Mouse (Mus musculus) midbrain, embryonic 11.5 days (tissue): ENCODE data around the gene Mpz. TPM values are rescaled to one million over a fixed set of nuclear protein-coding genes. Genes with fewer than 3 reads are reported as not detected.
A peak's percentile ranks its signal among the peaks of the same experiment; 100 is the strongest.

Source experiments
- ATAC-seq: fragments of 200-750 bp; cut with Nextera tagmentation; 2 replicates; pipeline ENCODE4 v1.8.0; 2017; ENCODE audit warnings: moderate TSS enrichment, moderate library complexity; ENCODE audit not compliant: low FRiP score
- DNase-seq: peaks from one replicate; pipeline ENCODE4 v3.0.0; 2015; ENCODE audit warnings: low spot score; ENCODE audit errors: missing footprints
- H3K27ac ChIP-seq: fragments of 300-500 bp; sonication (generic); 2 replicates; pipeline ENCODE4 v1.5.1; 2014; ENCODE audit warnings: low read depth, low read length
- H3K27me3 ChIP-seq: fragments of 300-500 bp; sonication (generic); 2 replicates; pipeline ENCODE4 v1.6.1; 2014; ENCODE audit warnings: mild to moderate bottlenecking, low read length, moderate library complexity, mixed read lengths; ENCODE audit not compliant: control insufficient read depth, insufficient read depth
- H3K36me3 ChIP-seq: fragments of 300-500 bp; sonication (generic); 2 replicates; pipeline ENCODE4 v1.6.1; 2014; ENCODE audit warnings: mild to moderate bottlenecking, low read length, moderate library complexity, mixed read lengths; ENCODE audit not compliant: control insufficient read depth, insufficient read depth
- H3K4me1 ChIP-seq: fragments of 300-500 bp; sonication (generic); 2 replicates; pipeline ENCODE4 v1.6.1; 2014; ENCODE audit warnings: low read length; ENCODE audit not compliant: control insufficient read depth, insufficient read depth
- H3K4me2 ChIP-seq: fragments of 300-500 bp; sonication (generic); 2 replicates; pipeline ENCODE4 v1.6.1; 2014; ENCODE audit warnings: mild to moderate bottlenecking, moderate library complexity
- H3K4me3 ChIP-seq: fragments of 300-500 bp; sonication (generic); 2 replicates; pipeline ENCODE4 v1.5.1; 2014; ENCODE audit warnings: low read depth, low read length
- H3K9ac ChIP-seq: fragments of 300-500 bp; sonication (generic); 2 replicates; pipeline ENCODE4 v1.6.1; 2014; ENCODE audit warnings: low read length
- H3K9me3 ChIP-seq: fragments of 300-500 bp; sonication (generic); 2 replicates; pipeline ENCODE4 v1.6.1; 2016; ENCODE audit warnings: low read length; ENCODE audit not compliant: control insufficient read depth
- WGBS: fragments of 180-500 bp; shearing (Covaris S2); extraction: QIAGEN DNeasy Blood & Tissue Kit; methylation state at CpG from one replicate; pipeline ENCODE4 v1.1.7; 2014; 5-methylcytosine and 5-hydroxymethylcytosine counted together
- polyA plus RNA-seq: library from polyadenylated mRNA; unstranded; fragments of >200 nt; fragmentation: Nextera tagmentation; extraction: Ambion mirVana; gene quantifications from 2 replicates; pipeline ENCODE4 v1.2.1, GENCODE M21; 2014

The Mpz gene
- polyA plus RNA-seq, 1 experiment from 2014 or later, result 0.12 TPM

- H3K27me3 ChIP-seq, result peaks cover 3% of the 10 kb centered on the region; the same call in 1 of the 2 replicates
- H3K4me1 ChIP-seq, result peaks cover 31% of the 10 kb centered on the region
- H3K4me3 ChIP-seq, result no peak overlapping the region
- H3K4me2 ChIP-seq, result no peak overlapping the region
- H3K27ac ChIP-seq, result peak overlapping the region; percentile 18; the same call in 1 of the 2 replicates
- WGBS, result 16% methylated on average over 14 of the region's 14 CpGs
- H3K9ac ChIP-seq, result no peak overlapping the region
- peak; percentile 89 for DNase-seq
- ATAC-seq, result peak; percentile 14; the same call in 1 of the 2 replicates
- H3K9me3 ChIP-seq, result no peaks in the 10 kb centered on the region
- no peaks in the 10 kb centered on the region for H3K36me3 ChIP-seq
Measured at GRCm38 (mm10) chr1:171189476-171190114, 39.1 kb downstream of the Mpz start.

GRCm38 (mm10) chr1:171190832-171191231 is 40.3 kb downstream of the Mpz start:
- DNase-seq (peak; percentile 59), ATAC-seq (no peak)
- Histone ChIP-seq H3K27me3 (peaks cover 13% of the 10 kb centered on the region; the same call in 1 of the 2 replicates), H3K4me2 (no peak overlapping the region), H3K4me3 (no peak overlapping the region), H3K9me3 (no peaks in the 10 kb centered on the region), H3K9ac (no peak overlapping the region), H3K4me1 (peaks cover 31% of the 10 kb centered on the region), H3K27ac (no peak overlapping the region), H3K36me3 (no peaks in the 10 kb centered on the region)
- 91% methylated on average over 9 of the region's 9 CpGs for WGBS

GRCm38 (mm10) chr1:171192283-171192682 is 41.8 kb downstream of the Mpz start:
- WGBS, result 40% methylated on average over 10 of the region's 10 CpGs
- ATAC-seq (no peak), DNase-seq (peak; percentile 82)
- H3K4me2 ChIP-seq, result no peak overlapping the region
- no peak overlapping the region for H3K9ac ChIP-seq
- H3K36me3 ChIP-seq, result no peaks in the 10 kb centered on the region
- no peaks in the 10 kb centered on the region for H3K9me3 ChIP-seq
- no peak overlapping the region for H3K27ac ChIP-seq
- H3K4me3 ChIP-seq, result no peak overlapping the region
- H3K4me1 ChIP-seq, result peaks cover 33% of the 10 kb centered on the region
- peaks cover 17% of the 10 kb centered on the region; the same call in 1 of the 2 replicates for H3K27me3 ChIP-seq

- H3K9ac ChIP-seq, result peak overlapping the region; percentile 47; the same call in 1 of the 2 replicates
- peak overlapping the region; percentile 37 for H3K4me2 ChIP-seq
- H3K9me3 ChIP-seq, result no peaks in the 10 kb centered on the region
- H3K36me3 ChIP-seq, result no peaks in the 10 kb centered on the region
- H3K4me1 ChIP-seq, result peaks cover 32% of the 10 kb centered on the region
- peak overlapping the region; percentile 55; the same call in 1 of the 2 replicates for H3K27ac ChIP-seq
- ATAC-seq (peak; percentile 53), DNase-seq (peak; percentile 95)
- 4% methylated on average over 18 of the region's 18 CpGs for WGBS
- H3K27me3 ChIP-seq, result peaks cover 17% of the 10 kb centered on the region; the same call in 1 of the 2 replicates
- H3K4me3 ChIP-seq, result peak overlapping the region; percentile 2; the same call in 1 of the 2 replicates
Measured at GRCm38 (mm10) chr1:171193093-171193840, 42.8 kb downstream of the Mpz start.

- no peak overlapping the region for H3K4me3 ChIP-seq
- H3K4me2 ChIP-seq, result peak overlapping the region; percentile 37
- H3K4me1 ChIP-seq, result peaks cover 24% of the 10 kb centered on the region
- peak overlapping the region; percentile 55; the same call in 1 of the 2 replicates for H3K27ac ChIP-seq
- 22% methylated on average over 11 of the region's 11 CpGs for WGBS
- no peak overlapping the region; the same call in 1 of the 2 replicates for H3K9ac ChIP-seq
- H3K36me3 ChIP-seq, result no peaks in the 10 kb centered on the region
- peaks cover 17% of the 10 kb centered on the region; the same call in 1 of the 2 replicates for H3K27me3 ChIP-seq
- no peak for ATAC-seq
- DNase-seq, result peak; percentile 94
- H3K9me3 ChIP-seq, result no peaks in the 10 kb centered on the region
Measured at GRCm38 (mm10) chr1:171193911-171194830, 43.7 kb downstream of the Mpz start.

- DNase-seq (no peak), ATAC-seq (peak; percentile 23; the same call in 1 of the 2 replicates)
- WGBS, result 3% methylated on average over 20 of the region's 20 CpGs
- Histone ChIP-seq H3K27me3 (peaks cover 17% of the 10 kb centered on the region; the same call in 1 of the 2 replicates), H3K36me3 (no peaks in the 10 kb centered on the region), H3K27ac (no peak overlapping the region), H3K9ac (peak overlapping the region; percentile 68), H3K4me2 (peak overlapping the region; percentile 98), H3K4me3 (peak overlapping the region; percentile 64), H3K9me3 (no peaks in the 10 kb centered on the region), H3K4me1 (peaks cover 18% of the 10 kb centered on the region)
Measured at GRCm38 (mm10) chr1:171195046-171195822, 44.7 kb downstream of the Mpz start.

- peak within 1 kb of the TSS; percentile 68 for H3K9ac ChIP-seq
- H3K4me3 ChIP-seq, result peak within 1 kb of the TSS; percentile 64
- no peaks in the 10 kb centered on the region for H3K36me3 ChIP-seq
- WGBS, result under 1% methylated on average over 33 of the region's 33 CpGs
- peaks cover 17% of the 10 kb centered on the region; the same call in 1 of the 2 replicates for H3K27me3 ChIP-seq
- ATAC-seq (peak; percentile 82), DNase-seq (peak; percentile 95)
- peaks cover 18% of the 10 kb centered on the region for H3K4me1 ChIP-seq
- no peak within 1 kb of the TSS for H3K27ac ChIP-seq
- H3K4me2 ChIP-seq, result peak within 1 kb of the TSS; percentile 98
- H3K9me3 ChIP-seq, result no peaks in the 10 kb centered on the region
Measured at GRCm38 (mm10) chr1:171195887-171196397, 45.4 kb downstream of the Mpz start, which contains the start of gene Pcp4l1. TSS of gene Pcp4l1 (minus strand) at chr1:171196268.

GRCm38 (mm10) chr1:171199532-171199931 is 49.0 kb downstream of the Mpz start:
- Histone ChIP-seq H3K9me3 (no peaks in the 10 kb centered on the region), H3K27ac (no peak overlapping the region), H3K4me1 (peaks cover 2% of the 10 kb centered on the region; the same call in 1 of the 2 replicates), H3K4me3 (no peak overlapping the region), H3K9ac (no peak overlapping the region), H3K36me3 (no peaks in the 10 kb centered on the region), H3K27me3 (peaks cover 14% of the 10 kb centered on the region; the same call in 1 of the 2 replicates), H3K4me2 (no peak overlapping the region)
- WGBS, result 72% methylated on average over 1 of the region's 1 CpGs
- peak; percentile 53 for DNase-seq
- no peak for ATAC-seq
